Mouse (Mus musculus) megakaryocyte, embryonic 14.5 days (primary cell): ENCODE data around the gene Zdhhc1.

ENCODE experiments used
- FLI1 ChIP-seq: IDR thresholded peaks from 2 replicates; pipeline ENCODE4 v1.6.1; 2012; ENCODE audit warnings: low read length, inconsistent platforms, mixed read lengths
- GATA1 ChIP-seq: IDR thresholded peaks from 3 replicates; pipeline ENCODE4 v1.6.1; 2012; ENCODE audit warnings: mixed read lengths, low read length, inconsistent platforms, borderline replicate concordance

GRCm38 (mm10) chr8:105474680-105475079, 22.0 kb downstream of the Zdhhc1 start:
- TF ChIP-seq GATA1 (no peak), FLI1 (no peak)
